Mouse (Mus musculus): ENCODE results near the gene Ccl5. TPM values are rescaled to one million over a fixed set of nuclear protein-coding genes. Genes with fewer than 3 reads are reported as not detected.

Gene Ccl5
- total RNA-seq, 2 experiments from 2014 or later = not detected

- no peak for DNase-seq (ENCODE audit: low spot score in 2 of 2)
- intact Hi-C loops (cut with DNase I) = no loop called here
Measured at GRCm38 (mm10) chr11:83541415-83541814, 11.1 kb upstream of the Ccl5 start.

DNA sequence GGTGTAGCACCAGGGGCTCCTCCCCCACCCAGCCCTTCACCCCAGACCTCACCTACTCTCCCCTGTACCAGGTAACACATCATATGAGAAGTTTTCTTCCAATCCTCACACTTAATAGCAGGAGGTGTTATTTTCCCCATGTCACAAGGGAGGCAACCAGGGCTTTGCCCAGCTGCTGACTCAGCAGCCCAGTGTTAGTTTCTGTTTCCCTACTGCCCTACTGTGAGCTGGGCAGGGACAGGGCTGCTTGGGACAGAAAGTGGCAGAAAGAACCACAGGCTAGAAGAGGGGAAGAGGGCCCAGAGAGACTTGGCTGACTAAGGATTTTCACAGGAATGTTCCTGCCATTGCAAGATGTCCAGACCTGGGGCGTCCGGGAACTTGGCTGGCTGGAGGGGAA lies 10.6 kb upstream of the Ccl5 start:
- intact Hi-C loops (cut with DNase I) = no loop called here
- no peak for DNase-seq (ENCODE audit: low spot score in 2 of 2)

GRCm38 (mm10) chr11:83538705-83539314 lies 8.5 kb upstream of the Ccl5 start:
- intact Hi-C loops (cut with DNase I) = no loop called here
- no peak for DNase-seq (ENCODE audit: low spot score in 2 of 2)

- intact Hi-C loops (cut with DNase I) = no loop called here
- DNase-seq (ENCODE audit: low spot score in 2 of 2) = no peak
Measured at GRCm38 (mm10) chr11:83536831-83537230, 6.5 kb upstream of the Ccl5 start.

- intact Hi-C loops (cut with DNase I) = no loop called here
- peak; percentile 53 to 70 for DNase-seq (ENCODE audit: low spot score in 2 of 2)
Measured at GRCm38 (mm10) chr11:83534609-83535423, 4.5 kb upstream of the Ccl5 start.

- DNase-seq (ENCODE audit: low spot score in 2 of 2) = no peak
- intact Hi-C loops (cut with DNase I) = no loop called here
Measured at GRCm38 (mm10) chr11:83534143-83534542, 3.8 kb upstream of the Ccl5 start.

- no peak for DNase-seq (ENCODE audit: low spot score in 2 of 2)
- intact Hi-C loops (cut with DNase I) = no loop called here
Measured at GRCm38 (mm10) chr11:83533192-83533591, 2.9 kb upstream of the Ccl5 start.

DNA sequence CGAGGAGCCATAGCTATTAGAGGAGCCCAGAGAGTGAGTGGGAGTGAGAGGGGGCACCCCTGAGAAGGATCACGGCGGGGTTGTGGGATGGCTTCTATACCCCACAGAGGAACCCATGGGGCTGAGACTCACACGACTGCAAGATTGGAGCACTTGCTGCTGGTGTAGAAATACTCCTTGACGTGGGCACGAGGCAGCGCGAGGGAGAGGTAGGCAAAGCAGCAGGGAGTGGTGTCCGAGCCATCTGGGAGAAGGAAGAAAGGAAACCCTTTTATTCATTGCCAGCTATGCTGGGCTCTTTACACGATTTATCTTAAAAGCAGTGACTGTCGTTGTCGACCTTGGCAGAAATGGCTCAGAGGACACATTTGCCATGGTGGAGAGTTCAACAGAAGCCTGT lies 1.3 kb downstream of the Ccl5 start:
- DNase-seq (ENCODE audit: low spot score in 2 of 2) = peak; percentile 10 to 18
- intact Hi-C loops (cut with DNase I) = no loop called here

GRCm38 (mm10) chr11:83522075-83522474 lies 8.2 kb downstream of the Ccl5 start, which contains the start of gene Heatr9:
Gene Heatr9, minus strand, starts transcription at chr11:83522175.
- DNase-seq (ENCODE audit: low spot score in 2 of 2) = no peak
- intact Hi-C loops (cut with DNase I) = no loop called here

DNA sequence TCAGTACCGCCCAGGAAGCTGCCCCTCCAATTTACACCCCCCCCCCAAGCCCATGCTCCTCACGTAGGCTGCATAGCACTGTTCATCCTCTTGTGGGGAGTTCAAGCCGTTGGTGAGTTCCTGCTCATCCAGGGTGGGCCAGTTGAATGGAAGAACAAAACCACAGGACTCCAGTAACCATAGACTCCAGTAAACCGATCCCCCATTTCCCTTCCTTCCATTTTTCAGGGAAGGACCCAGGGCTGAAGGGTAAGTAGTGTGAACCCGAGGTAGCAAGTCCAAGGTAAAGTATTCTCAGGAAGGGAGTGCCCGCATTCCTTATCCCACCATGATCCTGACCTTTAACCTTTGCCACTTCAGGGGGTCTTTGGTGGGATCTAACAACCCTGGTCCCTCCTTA lies 11.9 kb downstream of the Ccl5 start:
- intact Hi-C loops (cut with DNase I) = no loop called here
- no peak for DNase-seq (ENCODE audit: low spot score in 2 of 2)

DNA sequence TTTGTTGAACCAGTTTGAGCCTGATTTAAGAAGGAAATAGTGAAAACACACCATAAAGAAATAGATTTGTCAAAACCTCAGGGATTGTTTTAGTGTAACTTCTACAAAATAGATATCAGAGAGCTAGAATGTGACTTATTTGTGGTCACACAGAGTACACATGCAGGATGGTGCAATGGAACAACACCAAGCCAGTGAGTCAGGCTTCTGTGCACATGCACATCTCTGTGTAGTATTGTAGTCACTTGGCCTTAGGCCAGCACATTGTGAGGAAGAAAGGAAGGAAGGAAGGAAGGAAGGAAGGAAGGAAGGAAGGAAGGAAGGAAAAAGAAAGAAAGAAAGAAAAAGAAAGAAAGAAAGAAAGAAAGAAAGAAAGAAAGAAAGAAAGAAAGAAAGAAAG lies 13.2 kb downstream of the Ccl5 start:
- intact Hi-C loops (cut with DNase I) = no loop called here
- DNase-seq (ENCODE audit: low spot score in 2 of 2) = no peak

DNA sequence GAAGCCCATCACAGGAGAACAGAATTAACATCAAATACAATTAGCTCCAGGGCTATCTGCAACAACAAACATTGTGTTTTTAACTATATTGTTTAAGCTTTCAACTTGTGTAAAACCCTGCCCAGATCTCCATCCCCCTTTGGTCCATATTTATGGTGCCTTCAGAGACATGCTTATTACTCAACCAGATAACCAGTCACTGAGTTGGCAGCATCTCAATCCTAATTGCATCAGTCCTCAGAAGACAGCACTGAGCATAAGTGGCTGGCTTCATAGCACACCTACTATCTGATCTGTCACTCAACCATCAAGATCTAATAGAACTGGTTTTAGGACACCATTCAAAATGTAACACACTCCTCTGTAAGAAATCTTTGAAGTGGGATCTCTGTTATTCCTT lies 20.8 kb downstream of the Ccl5 start:
- DNase-seq (ENCODE audit: low spot score in 2 of 2) = no peak
- intact Hi-C loops (cut with DNase I) = no loop called here

DNA sequence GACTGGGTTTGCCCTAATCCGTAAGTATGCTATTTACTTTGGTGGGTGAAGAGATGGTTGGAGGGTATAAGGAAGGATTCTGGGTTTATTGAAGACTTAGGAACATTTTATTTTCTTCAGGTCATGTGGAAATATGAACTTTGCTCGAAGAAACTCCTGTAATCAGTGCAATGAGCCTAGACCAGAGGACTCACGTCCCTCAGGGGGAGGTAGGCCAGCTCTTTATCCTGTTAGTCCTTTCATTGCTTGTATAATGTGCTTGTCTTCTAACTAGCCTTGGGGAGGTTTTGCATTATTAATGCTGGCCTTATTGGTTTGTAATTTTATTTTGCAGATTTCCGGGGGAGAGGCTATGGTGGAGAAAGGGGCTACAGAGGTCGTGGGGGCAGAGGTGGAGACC lies 26.0 kb downstream of the Ccl5 start:
- intact Hi-C loops (cut with DNase I) = no loop called here

GRCm38 (mm10) chr11:83495571-83495970 lies 34.7 kb downstream of the Ccl5 start:
- no peak for DNase-seq (ENCODE audit: low spot score in 2 of 2)
- intact Hi-C loops (cut with DNase I) = no loop called here

More for the DNA sequence above, 26.0 kb downstream of the Ccl5 start:
- DNase-seq (ENCODE audit: low spot score in 2 of 2) = no peak

- intact Hi-C loops (cut with DNase I) = no loop called here
Measured at GRCm38 (mm10) chr11:83491488-83491887, 38.8 kb downstream of the Ccl5 start.

More at GRCm38 (mm10) chr11:83491488-83491887, 38.8 kb downstream of the Ccl5 start:
- no peak for DNase-seq (ENCODE audit: low spot score in 2 of 2)

Other genes starting within 250 kb of the Ccl5 start
- gene Slfn14, start 243.8 kb downstream of the Ccl5 start, total RNA-seq (2021) = not detected
- 100 to 1,000 TPM; 268 to 286 TPM for gene Ap2b1, start 231.5 kb downstream of the Ccl5 start, total RNA-seq (2021)
- gene Pex12, start 227.9 kb downstream of the Ccl5 start, total RNA-seq (2021) = 10 to 100 TPM in 1 of 2 experiments, 1 to 10 TPM in 1; 8.1 to 11.3 TPM
- 100 to 1,000 TPM; 255 to 263 TPM for gene Rasl10b, start 121.4 kb downstream of the Ccl5 start, total RNA-seq (2021)
- not detected for gene Gas2l2, start 101.1 kb downstream of the Ccl5 start, total RNA-seq (2021)
- under 1 TPM in 1 of 2 experiments, not detected in 1; 0.54 TPM for gene 1700020L24Rik, start 92.8 kb downstream of the Ccl5 start, total RNA-seq (2021)
- gene Mmp28, start 67.4 kb downstream of the Ccl5 start, total RNA-seq (2021) = 1 to 10 TPM; 3.5 to 5.1 TPM
- 10 to 100 TPM; 44.2 to 72.7 TPM for gene Taf15, start 57.4 kb downstream of the Ccl5 start, total RNA-seq (2021)
- gene Heatr9, start 8.3 kb downstream of the Ccl5 start, total RNA-seq (2021) = not detected
- 1 to 10 TPM; 3.3 to 5.6 TPM for gene Ccl9, start 48.1 kb upstream of the Ccl5 start, total RNA-seq (2021)
- gene Ccl6, start 62.6 kb upstream of the Ccl5 start, total RNA-seq (2021) = 1 to 10 TPM; 1.4 to 1.6 TPM
- gene Rpl9-ps1, start 115.1 kb upstream of the Ccl5 start, total RNA-seq (2021) = not detected
- not detected for gene Ccl3, start 118.8 kb upstream of the Ccl5 start, total RNA-seq (2021)
- gene Ccl4, start 132.1 kb upstream of the Ccl5 start, total RNA-seq (2021) = not detected
- gene Wfdc17, start 173.5 kb upstream of the Ccl5 start, total RNA-seq (2021) = not detected
- gene Wfdc18, start 178.5 kb upstream of the Ccl5 start, total RNA-seq (2021) = 1 to 10 TPM; 1.2 to 1.4 TPM
- not detected for gene Wfdc21, start 216.4 kb upstream of the Ccl5 start, total RNA-seq (2021)
- 10 to 100 TPM; 12.0 to 19.3 TPM for gene Heatr6, start 223.2 kb upstream of the Ccl5 start, total RNA-seq (2021)

Measured in left cerebral cortex, postnatal 36 days (tissue).